Mouse (Mus musculus): Measurements from ENCODE around the gene Dph5.

The Dph5 gene

GRCm38 (mm10) chr3:115933293-115934186 lies 45.9 kb downstream of the Dph5 start:
- no peak for TF ChIP-seq GATA4 (IDR thresholded peaks at IDR 0.05; ENCODE audit: insufficient replicate concordance, low read length)

- TF ChIP-seq GATA4 (IDR thresholded peaks at IDR 0.05; ENCODE audit: insufficient replicate concordance, low read length) = no peak
Measured at GRCm38 (mm10) chr3:115936734-115937599, 49.3 kb downstream of the Dph5 start.

GRCm38 (mm10) chr3:115937807-115938206 lies 50.2 kb downstream of the Dph5 start:
- TF ChIP-seq GATA4 (IDR thresholded peaks at IDR 0.05; ENCODE audit: insufficient replicate concordance, low read length) = no peak

GRCm38 (mm10) chr3:115940510-115940909 lies 52.9 kb downstream of the Dph5 start:
- no peak for TF ChIP-seq GATA4 (IDR thresholded peaks at IDR 0.05; ENCODE audit: insufficient replicate concordance, low read length)

GRCm38 (mm10) chr3:115941464-115941863 lies 53.8 kb downstream of the Dph5 start:
- TF ChIP-seq GATA4 (IDR thresholded peaks at IDR 0.05; ENCODE audit: insufficient replicate concordance, low read length) = no peak

GRCm38 (mm10) chr3:115944376-115944775 lies 56.7 kb downstream of the Dph5 start:
- TF ChIP-seq GATA4 (IDR thresholded peaks at IDR 0.05; ENCODE audit: insufficient replicate concordance, low read length) = no peak

GRCm38 (mm10) chr3:115946272-115946671 lies 58.6 kb downstream of the Dph5 start:
- no peak for TF ChIP-seq GATA4 (IDR thresholded peaks at IDR 0.05; ENCODE audit: insufficient replicate concordance, low read length)

- TF ChIP-seq GATA4 (IDR thresholded peaks at IDR 0.05; ENCODE audit: insufficient replicate concordance, low read length) = no peak
Measured at GRCm38 (mm10) chr3:115949220-115949920, 61.7 kb downstream of the Dph5 start.

GRCm38 (mm10) chr3:115949921-115950877 lies 62.6 kb downstream of the Dph5 start:
- TF ChIP-seq GATA4 (IDR thresholded peaks at IDR 0.05; ENCODE audit: insufficient replicate concordance, low read length) = no peak

GRCm38 (mm10) chr3:115951221-115951620 lies 63.6 kb downstream of the Dph5 start:
- TF ChIP-seq GATA4 (IDR thresholded peaks at IDR 0.05; ENCODE audit: insufficient replicate concordance, low read length) = no peak

- no peak for TF ChIP-seq GATA4 (IDR thresholded peaks at IDR 0.05; ENCODE audit: insufficient replicate concordance, low read length)
Measured at GRCm38 (mm10) chr3:115952356-115952755, 64.7 kb downstream of the Dph5 start.

- TF ChIP-seq GATA4 (IDR thresholded peaks at IDR 0.05; ENCODE audit: insufficient replicate concordance, low read length) = no peak
Measured at GRCm38 (mm10) chr3:115953088-115953487, 65.5 kb downstream of the Dph5 start.

GRCm38 (mm10) chr3:115957223-115957622 lies 69.6 kb downstream of the Dph5 start:
- no peak for TF ChIP-seq GATA4 (IDR thresholded peaks at IDR 0.05; ENCODE audit: insufficient replicate concordance, low read length)

Data from liver, adult (tissue).